Mouse (Mus musculus): Measurements from ENCODE around the gene Tac4. TPM values are rescaled to one million over a fixed set of nuclear protein-coding genes. Genes with fewer than 3 reads are reported as not detected.

The Tac4 gene
- polyA plus RNA-seq, 1 experiment from 2014 or later = 0.10 TPM

GRCm38 (mm10) chr11:95242653-95243052 lies 18.7 kb upstream of the Tac4 start:
- no peaks in the 10 kb centered on the region for H3K4me1 ChIP-seq
- 59% methylated on average over 6 of the region's 6 CpGs for WGBS

GRCm38 (mm10) chr11:95245456-95245855 lies 15.9 kb upstream of the Tac4 start:
- Histone ChIP-seq H3K27me3 (replicated peaks) (no peaks in the 10 kb centered on the region), H3K36me3 (no peaks in the 10 kb centered on the region), H3K4me3 (replicated peaks) (no peak overlapping the region), H3K9me3 (no peaks in the 10 kb centered on the region), H3K9ac (no peak overlapping the region), H3K4me1 (0 out of 2 replicates have a peak, but pooled peaks cover 2% of the 10 kb centered on the region), H3K4me2 (no peak overlapping the region), H3K27ac (no peak overlapping the region)
- 61% methylated on average over 7 of the region's 7 CpGs for WGBS
- ATAC-seq (ENCODE audit: insufficient read depth, low FRiP score, low read depth) = no peak

More at GRCm38 (mm10) chr11:95242653-95243052, 18.7 kb upstream of the Tac4 start:
- Histone ChIP-seq H3K9ac (no peak overlapping the region), H3K27ac (no peak overlapping the region), H3K4me3 (replicated peaks) (no peak overlapping the region), H3K4me2 (no peak overlapping the region), H3K9me3 (no peaks in the 10 kb centered on the region), H3K36me3 (no peaks in the 10 kb centered on the region), H3K27me3 (replicated peaks) (no peaks in the 10 kb centered on the region)
- no peak for ATAC-seq (ENCODE audit: insufficient read depth, low FRiP score, low read depth)

- Histone ChIP-seq H3K4me1 (0 out of 2 replicates have a peak, but pooled peaks cover 2% of the 10 kb centered on the region), H3K4me2 (no peak overlapping the region), H3K27me3 (replicated peaks) (no peaks in the 10 kb centered on the region), H3K9ac (no peak overlapping the region), H3K4me3 (replicated peaks) (no peak overlapping the region), H3K27ac (0 out of 2 replicates have a peak overlapping the region, but pooled peaks have one; percentile 41), H3K9me3 (no peaks in the 10 kb centered on the region), H3K36me3 (no peaks in the 10 kb centered on the region)
- no peak for ATAC-seq (ENCODE audit: insufficient read depth, low FRiP score, low read depth)
- 56% methylated on average over 14 of the region's 14 CpGs for WGBS
Measured at GRCm38 (mm10) chr11:95247065-95247464, 14.3 kb upstream of the Tac4 start.

- ATAC-seq (ENCODE audit: insufficient read depth, low FRiP score, low read depth) = peak; percentile 33; the same call in 1 of the 2 replicates
- Histone ChIP-seq H3K4me2 (no peak overlapping the region), H3K27ac (no peak overlapping the region), H3K9ac (no peak overlapping the region), H3K4me3 (replicated peaks) (no peak overlapping the region), H3K27me3 (replicated peaks) (no peaks in the 10 kb centered on the region), H3K9me3 (no peaks in the 10 kb centered on the region), H3K4me1 (0 out of 2 replicates have a peak, but pooled peaks cover 2% of the 10 kb centered on the region), H3K36me3 (no peaks in the 10 kb centered on the region)
- 48% methylated on average over 10 of the region's 10 CpGs for WGBS
Measured at GRCm38 (mm10) chr11:95250110-95250509, 11.2 kb upstream of the Tac4 start.

- no peak overlapping the region for H3K9ac ChIP-seq
- whole genome bisulfite sequencing = 3% methylated on average over 11 of the region's 11 CpGs
- no peak overlapping the region for H3K4me3 ChIP-seq (replicated peaks)
- 0 out of 2 replicates have a peak, but pooled peaks cover 2% of the 10 kb centered on the region for H3K4me1 ChIP-seq
- no peak for ATAC-seq (ENCODE audit: insufficient read depth, low FRiP score, low read depth)
- H3K27me3 ChIP-seq (replicated peaks) = no peaks in the 10 kb centered on the region
- H3K4me2 ChIP-seq = no peak overlapping the region
- no peaks in the 10 kb centered on the region for H3K36me3 ChIP-seq
- H3K27ac ChIP-seq = no peak overlapping the region
- no peaks in the 10 kb centered on the region for H3K9me3 ChIP-seq
Measured at GRCm38 (mm10) chr11:95251295-95251694, 10.0 kb upstream of the Tac4 start.

- WGBS = 82% methylated on average over 6 of the region's 6 CpGs
- no peak overlapping the region for H3K9ac ChIP-seq
- no peak overlapping the region for H3K4me3 ChIP-seq (replicated peaks)
- H3K27ac ChIP-seq = no peak overlapping the region
- no peaks in the 10 kb centered on the region for H3K36me3 ChIP-seq
- no peak for ATAC-seq (ENCODE audit: insufficient read depth, low FRiP score, low read depth)
- H3K9me3 ChIP-seq = no peaks in the 10 kb centered on the region
- no peaks in the 10 kb centered on the region for H3K27me3 ChIP-seq (replicated peaks)
- 0 out of 2 replicates have a peak, but pooled peaks cover 2% of the 10 kb centered on the region for H3K4me1 ChIP-seq
- no peak overlapping the region for H3K4me2 ChIP-seq
Measured at GRCm38 (mm10) chr11:95252104-95252503, 9.2 kb upstream of the Tac4 start.

GRCm38 (mm10) chr11:95254165-95254564 lies 7.2 kb upstream of the Tac4 start:
- no peak for ATAC-seq (ENCODE audit: insufficient read depth, low FRiP score, low read depth)
- Histone ChIP-seq H3K27ac (no peak overlapping the region), H3K36me3 (no peaks in the 10 kb centered on the region), H3K4me2 (no peak overlapping the region), H3K9me3 (no peaks in the 10 kb centered on the region), H3K27me3 (replicated peaks) (no peaks in the 10 kb centered on the region), H3K4me1 (0 out of 2 replicates have a peak, but pooled peaks cover 13% of the 10 kb centered on the region), H3K9ac (no peak overlapping the region), H3K4me3 (replicated peaks) (no peak overlapping the region)
- WGBS = 78% methylated on average over 8 of the region's 8 CpGs

- peaks cover 16% of the 10 kb centered on the region; the same call in 1 of the 2 replicates for H3K4me1 ChIP-seq
- no peak overlapping the region for H3K27ac ChIP-seq
- no peak overlapping the region for H3K4me2 ChIP-seq
- WGBS = 72% methylated on average over 6 of the region's 6 CpGs
- H3K4me3 ChIP-seq (replicated peaks) = no peak overlapping the region
- H3K9ac ChIP-seq = no peak overlapping the region
- no peak for ATAC-seq (ENCODE audit: insufficient read depth, low FRiP score, low read depth)
- no peaks in the 10 kb centered on the region for H3K36me3 ChIP-seq
- no peaks in the 10 kb centered on the region for H3K27me3 ChIP-seq (replicated peaks)
- H3K9me3 ChIP-seq = no peaks in the 10 kb centered on the region
Measured at GRCm38 (mm10) chr11:95255747-95256146, 5.6 kb upstream of the Tac4 start.

- no peak overlapping the region for H3K27ac ChIP-seq
- no peaks in the 10 kb centered on the region for H3K36me3 ChIP-seq
- WGBS = 42% methylated on average over 4 of the region's 4 CpGs
- no peaks in the 10 kb centered on the region for H3K27me3 ChIP-seq (replicated peaks)
- H3K9ac ChIP-seq = no peak overlapping the region
- no peak for ATAC-seq (ENCODE audit: insufficient read depth, low FRiP score, low read depth)
- peak overlapping the region; percentile 97; the same call in 1 of the 2 replicates for H3K4me2 ChIP-seq
- H3K4me3 ChIP-seq (replicated peaks) = no peak overlapping the region
- no peaks in the 10 kb centered on the region for H3K9me3 ChIP-seq
- H3K4me1 ChIP-seq = peaks cover 16% of the 10 kb centered on the region; the same call in 1 of the 2 replicates
Measured at GRCm38 (mm10) chr11:95257930-95258329, 3.4 kb upstream of the Tac4 start.

- Histone ChIP-seq H3K9me3 (no peaks in the 10 kb centered on the region), H3K27ac (peak overlapping the region; percentile 82), H3K9ac (peak overlapping the region; percentile 76), H3K4me1 (peaks cover 20% of the 10 kb centered on the region), H3K4me3 (replicated peaks) (peak overlapping the region; percentile 61), H3K36me3 (no peaks in the 10 kb centered on the region), H3K4me2 (peak overlapping the region; percentile 97), H3K27me3 (replicated peaks) (no peaks in the 10 kb centered on the region)
- WGBS = 1% methylated on average over 26 of the region's 26 CpGs
- ATAC-seq (ENCODE audit: insufficient read depth, low FRiP score, low read depth) = peak; percentile 53
Measured at GRCm38 (mm10) chr11:95258490-95258889, 2.8 kb upstream of the Tac4 start.

- Histone ChIP-seq H3K4me3 (replicated peaks) (peak overlapping the region; percentile 61), H3K4me1 (peaks cover 22% of the 10 kb centered on the region), H3K4me2 (peak overlapping the region; percentile 97), H3K9me3 (no peaks in the 10 kb centered on the region), H3K9ac (peak overlapping the region; percentile 76), H3K36me3 (no peaks in the 10 kb centered on the region), H3K27ac (peak overlapping the region; percentile 82), H3K27me3 (replicated peaks) (no peaks in the 10 kb centered on the region)
- peak; percentile 65 for ATAC-seq (ENCODE audit: insufficient read depth, low FRiP score, low read depth)
- WGBS = under 1% methylated on average over 73 of the region's 73 CpGs
Measured at GRCm38 (mm10) chr11:95259088-95259849, 2.1 kb upstream of the Tac4 start.

- Histone ChIP-seq H3K9ac (no peak overlapping the region), H3K4me3 (replicated peaks) (no peak overlapping the region), H3K27me3 (replicated peaks) (no peaks in the 10 kb centered on the region), H3K4me2 (no peak overlapping the region), H3K36me3 (0 out of 2 replicates have a peak, but pooled peaks cover 6% of the 10 kb centered on the region), H3K27ac (peak overlapping the region; percentile 85), H3K4me1 (peaks cover 12% of the 10 kb centered on the region), H3K9me3 (no peaks in the 10 kb centered on the region)
- ATAC-seq (ENCODE audit: insufficient read depth, low FRiP score, low read depth) = no peak; the same call in 1 of the 2 replicates
- WGBS = 22% methylated on average over 11 of the region's 11 CpGs
Measured at GRCm38 (mm10) chr11:95263816-95264454, 2.6 kb downstream of the Tac4 start.
